Mouse (Mus musculus) right cerebral cortex, postnatal 14 days (tissue): Measurements from ENCODE around the gene Trib2.
A peak's percentile ranks its signal among the peaks of the same experiment; 100 is the strongest.

Experiments
- DNase-seq: peaks from one replicate; pipeline ENCODE4 v3.0.0; 2022

Trib2 gene

DNA sequence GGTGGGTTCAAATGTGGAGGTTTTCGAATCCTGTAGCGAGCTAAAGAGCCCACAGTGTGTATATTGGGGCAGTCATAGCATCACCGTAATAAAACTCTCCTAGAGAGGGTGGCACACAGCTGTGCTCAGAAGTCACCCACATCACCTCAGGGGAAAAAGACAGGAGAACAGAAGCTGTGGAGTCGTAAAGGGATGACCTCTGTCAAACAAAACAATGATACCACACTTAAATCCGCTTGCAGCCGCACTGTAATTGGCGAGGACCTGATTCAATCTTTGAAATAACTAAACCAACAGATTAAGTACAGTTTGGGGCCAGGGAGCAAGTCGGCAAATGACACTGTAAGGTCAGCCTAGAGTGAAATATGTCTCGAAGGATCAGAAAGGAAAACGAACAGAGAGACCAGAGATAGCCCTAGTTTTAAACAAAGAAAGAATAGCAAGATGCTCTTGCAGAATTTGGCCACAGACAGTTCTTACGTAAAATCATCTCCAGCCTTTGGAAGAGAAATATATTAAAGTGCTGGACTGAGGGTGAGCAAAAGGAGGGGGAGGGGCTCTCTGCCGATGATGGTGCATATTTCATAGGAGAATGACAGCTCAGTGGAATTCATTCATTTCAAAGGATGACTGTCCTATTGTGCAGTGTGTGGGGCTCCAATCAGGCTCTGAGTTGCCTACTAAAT, 3.4 kb downstream of the Trib2 start:
- peak; percentile 36 for DNase-seq

DNA sequence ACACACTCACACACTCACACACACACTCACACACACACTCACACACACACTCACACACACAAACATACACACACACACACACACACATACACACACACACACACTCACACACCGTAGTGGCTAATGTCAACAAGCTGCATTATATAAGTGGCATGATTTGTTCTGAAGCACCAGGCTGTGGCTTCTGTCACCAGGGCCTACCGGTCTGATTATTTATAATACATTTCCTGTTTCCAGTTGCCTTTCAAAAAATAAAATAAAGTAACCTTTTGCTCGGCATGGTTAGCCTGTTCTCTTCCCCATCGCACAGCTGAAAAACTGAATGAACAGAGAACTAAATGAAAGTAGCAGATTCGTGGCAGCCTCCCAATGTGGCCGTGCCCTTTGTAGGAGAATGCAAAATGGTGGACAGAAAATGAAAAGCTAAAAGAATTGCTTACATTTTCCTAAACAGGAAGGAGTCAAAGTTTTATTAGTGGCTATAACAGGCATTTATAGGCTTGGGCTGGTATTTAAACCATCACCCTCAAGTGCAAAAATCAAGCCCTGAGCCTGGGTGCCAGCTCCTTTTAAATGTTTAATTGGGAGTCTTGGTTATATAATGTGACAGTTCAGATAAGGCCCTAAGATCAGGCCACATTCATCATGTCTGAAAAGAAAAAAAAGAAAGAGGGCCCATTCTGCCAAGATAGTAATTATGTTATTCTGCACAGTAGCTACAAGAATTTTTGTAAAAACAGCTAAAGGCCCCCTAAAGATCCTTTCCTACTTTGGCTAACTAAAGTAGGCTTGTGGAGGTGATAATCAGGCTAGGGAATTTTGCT, 4.4 kb downstream of the Trib2 start:
- no peak for DNase-seq

DNA sequence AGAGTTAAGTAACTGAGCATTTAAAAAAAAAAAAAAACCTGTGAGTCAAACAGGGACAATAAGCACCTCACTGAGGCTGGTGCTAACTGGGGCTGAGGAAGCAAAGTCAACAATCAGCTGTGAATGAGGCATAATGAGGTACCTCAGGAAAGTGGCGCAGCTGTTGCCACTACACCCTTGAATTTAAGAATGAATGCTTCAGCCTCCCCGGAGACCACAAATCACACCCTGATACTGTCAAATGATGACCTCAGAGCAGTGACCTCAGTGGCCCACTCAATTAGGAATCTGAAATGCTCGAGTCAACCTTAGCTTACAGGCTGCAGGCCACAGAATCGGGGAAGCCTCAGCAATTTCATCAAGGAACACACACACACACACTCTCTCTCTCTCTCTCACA, 5.0 kb downstream of the Trib2 start:
- no peak for DNase-seq

DNA sequence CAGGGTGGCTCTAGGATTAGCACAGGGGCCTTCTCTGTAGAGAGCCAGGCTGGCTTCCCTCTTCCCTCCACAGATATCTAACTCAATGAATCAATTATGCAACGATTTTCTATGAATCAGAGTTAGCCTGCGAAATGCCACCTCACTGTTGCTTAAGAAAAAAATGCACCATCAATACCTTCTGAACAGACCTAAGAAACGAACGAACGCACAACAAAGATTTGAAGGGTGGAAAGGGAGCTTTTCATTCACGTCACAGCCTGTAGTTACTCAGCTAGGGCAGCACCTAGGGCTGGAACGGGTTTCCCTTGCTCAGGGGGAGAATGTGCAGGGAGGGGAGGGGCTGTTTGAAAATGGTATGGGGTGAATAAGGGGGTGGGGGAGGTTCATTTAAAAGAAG, 5.8 kb downstream of the Trib2 start:
- no peak for DNase-seq

DNA sequence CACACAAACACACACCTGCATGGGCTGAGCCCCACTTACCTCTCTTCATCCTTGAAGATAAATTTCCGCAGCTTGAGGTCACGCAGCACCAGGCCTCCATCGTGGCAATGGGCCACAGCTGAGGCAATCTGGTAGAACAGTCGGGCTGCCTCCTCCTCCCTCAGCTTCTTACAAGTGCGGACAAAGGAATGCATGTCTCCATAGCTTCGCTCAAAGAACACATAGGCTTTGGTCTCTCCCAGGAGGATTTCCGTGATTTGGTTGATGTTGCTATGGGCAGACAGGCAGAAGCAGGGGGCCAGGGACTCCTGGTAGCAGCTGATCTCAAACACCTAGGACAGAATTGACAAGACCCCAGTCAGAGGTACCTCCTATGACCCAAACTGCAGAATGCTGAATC, 7.1 kb downstream of the Trib2 start:
- DNase-seq, result no peak

DNA sequence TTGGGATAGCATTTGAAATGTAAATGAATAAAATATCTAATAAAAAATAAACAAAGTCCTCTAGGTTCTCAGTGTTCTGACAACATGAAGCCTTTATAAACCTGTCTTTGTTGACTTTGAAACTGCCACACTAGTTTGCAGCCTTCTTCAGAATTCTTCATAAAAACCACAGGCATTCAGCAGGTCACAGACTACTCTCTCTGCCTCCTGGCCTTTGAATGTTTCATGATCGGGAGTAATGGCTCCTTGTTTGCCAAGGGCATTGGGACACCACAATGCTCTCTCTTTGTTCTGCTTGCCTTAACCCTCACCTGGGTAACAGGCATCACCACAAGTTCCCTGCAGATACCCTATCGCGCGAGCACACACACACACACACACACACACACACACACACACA, 7.5 kb downstream of the Trib2 start:
- no peak for DNase-seq

DNA sequence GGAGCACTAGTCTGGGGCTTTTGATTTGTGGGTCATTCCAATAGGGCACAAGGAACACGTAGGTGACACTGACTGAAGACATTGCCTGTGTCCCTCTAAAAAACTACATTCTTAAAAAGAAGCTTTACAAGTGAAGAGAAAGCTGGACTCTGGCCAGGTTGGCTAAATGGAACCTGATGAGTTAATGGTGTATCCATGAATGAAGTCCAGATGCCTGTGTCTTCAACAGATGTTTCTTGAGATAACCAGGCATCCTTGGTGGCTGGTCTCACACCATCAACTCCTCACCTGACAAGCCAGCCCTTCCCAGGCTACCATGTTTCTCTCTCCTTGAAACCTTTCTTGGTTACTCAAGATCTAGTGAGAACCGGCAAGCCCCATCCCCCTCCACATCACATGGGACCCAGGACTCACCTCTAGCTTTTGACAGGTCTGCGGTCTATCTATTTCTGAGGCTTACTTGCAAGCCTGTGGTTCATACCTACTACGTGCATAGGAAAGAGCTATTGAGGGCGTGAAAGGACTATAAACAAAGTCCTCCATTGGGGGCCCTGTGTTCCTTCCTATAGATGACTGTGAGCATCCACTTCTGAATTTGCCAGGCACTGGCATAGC, 8.4 kb downstream of the Trib2 start:
- no peak for DNase-seq

DNA sequence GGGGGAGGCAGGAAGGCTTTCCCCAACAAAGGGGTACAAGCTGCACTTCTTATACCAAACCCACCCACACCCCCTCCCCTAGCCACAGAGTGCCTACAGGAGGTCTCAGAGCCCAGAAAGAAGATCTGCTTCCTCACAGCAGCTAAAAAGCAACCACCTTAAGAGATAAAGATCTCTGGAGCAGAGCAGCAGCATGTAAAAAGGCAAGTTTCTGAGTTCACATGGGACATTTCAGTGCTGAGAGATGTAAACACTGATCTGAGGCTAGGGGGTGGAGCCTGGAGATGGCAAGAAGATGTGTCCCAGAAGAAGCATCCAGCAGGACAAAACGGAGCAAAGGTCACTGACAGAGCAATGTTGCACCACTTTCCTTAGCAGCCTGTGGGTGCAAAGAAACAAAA, 11.8 kb downstream of the Trib2 start:
- no peak for DNase-seq

DNA sequence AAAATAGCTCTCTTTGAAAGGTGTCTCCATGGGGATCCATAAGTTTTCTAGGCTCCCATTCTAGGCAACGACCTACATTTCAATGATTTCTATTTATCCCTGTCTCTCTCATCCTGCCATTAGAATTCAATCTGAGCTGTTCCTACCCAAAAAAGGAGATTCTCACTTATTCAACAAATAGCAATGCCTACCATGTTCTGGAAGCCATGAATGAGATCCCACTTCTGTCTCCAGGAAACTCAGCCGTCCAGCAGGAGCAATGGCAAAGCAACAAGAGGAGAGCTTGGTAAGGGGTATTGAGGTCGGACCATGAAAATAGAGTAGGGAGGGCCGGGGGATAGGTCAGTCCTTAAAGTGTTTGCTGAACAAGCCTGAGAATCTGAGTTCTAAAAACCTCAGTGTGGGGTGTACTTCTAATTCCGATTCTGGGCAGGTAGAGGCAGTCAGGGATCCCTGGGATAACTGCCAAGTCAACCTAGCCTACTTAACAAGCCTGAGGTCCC, 12.7 kb downstream of the Trib2 start:
- DNase-seq, result no peak

DNA sequence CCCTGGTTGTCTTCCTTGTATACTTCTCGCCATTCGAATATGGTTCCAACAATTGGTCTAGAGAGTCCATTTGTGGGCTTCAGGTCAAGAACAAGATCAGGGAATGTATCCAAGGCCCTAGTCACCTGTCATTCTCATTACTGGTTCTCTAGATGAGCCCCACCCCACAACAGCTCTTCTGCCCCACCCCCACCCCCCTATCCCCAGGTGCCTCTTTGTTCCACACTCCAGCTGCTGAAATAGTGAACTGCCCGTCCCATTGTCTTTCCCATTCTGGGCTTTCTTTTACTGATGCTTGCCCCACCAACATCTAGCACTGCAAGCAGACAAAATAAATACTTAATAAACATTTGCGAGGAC, 15.2 kb downstream of the Trib2 start:
- DNase-seq, result no peak

DNA sequence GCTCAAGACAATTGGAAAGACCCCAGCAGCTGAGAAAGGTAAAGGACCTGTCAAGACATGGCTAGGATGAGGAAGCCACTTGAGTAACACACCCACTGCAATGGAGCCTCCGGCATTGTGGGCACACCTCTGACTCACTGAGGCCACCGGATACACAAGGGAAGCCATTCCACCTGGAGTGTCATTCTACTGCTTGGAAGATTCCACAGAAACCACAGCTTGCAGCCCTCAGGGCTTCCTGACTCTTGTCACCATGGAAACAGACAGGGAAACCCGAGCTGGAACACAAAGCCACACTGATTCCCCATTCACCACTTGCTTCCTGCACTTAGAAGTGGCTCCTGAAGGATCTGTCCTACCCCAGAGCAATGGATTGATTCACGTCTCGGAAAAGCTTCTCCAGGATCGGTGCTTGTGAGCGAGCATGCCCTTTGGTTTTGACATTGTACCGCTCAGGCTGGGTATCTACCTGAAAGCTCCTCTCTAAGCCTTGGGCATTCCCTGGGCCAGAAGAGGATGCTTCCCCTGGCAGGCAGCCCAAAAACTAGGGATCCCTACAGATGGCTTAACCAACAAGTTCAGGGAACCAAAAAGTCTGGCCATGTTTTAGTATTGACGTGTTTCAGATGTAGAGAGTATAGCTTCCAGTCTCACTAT, 15.7 kb downstream of the Trib2 start:
- no peak for DNase-seq

DNA sequence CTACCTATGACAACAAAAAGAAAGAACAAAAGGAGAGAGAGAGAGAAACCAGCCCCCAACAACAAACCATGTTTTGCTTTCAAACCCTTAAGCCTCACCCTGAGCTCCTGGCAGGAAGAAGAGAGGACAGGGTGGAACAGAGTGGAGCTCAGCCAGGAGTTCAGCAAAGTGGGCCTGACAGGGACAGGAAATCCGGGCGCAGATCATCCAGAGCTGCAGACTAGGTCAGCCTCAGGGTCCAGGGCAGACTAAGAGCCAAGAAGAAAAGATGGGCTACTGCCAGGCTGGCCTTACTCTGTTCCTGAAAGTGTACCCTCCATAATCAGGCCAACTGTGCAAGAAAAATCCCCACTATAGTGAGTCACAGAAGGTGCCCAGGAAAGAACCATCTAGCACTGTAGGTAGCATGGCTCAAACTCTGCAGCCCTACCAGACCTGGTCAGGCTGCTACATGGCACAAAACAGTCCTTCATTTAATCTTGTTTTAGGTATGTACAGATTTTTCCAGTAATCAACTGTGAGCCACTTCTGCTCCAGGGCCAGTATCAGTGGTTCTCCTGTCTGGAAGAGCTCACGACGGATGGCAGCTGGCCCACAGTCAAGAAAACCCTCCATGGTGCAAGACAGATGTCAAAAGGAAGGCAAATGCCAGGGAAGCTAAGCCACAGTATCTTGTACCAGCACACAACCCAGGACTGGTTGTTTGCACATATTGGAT, 16.4 kb downstream of the Trib2 start:
- no peak for DNase-seq

DNA sequence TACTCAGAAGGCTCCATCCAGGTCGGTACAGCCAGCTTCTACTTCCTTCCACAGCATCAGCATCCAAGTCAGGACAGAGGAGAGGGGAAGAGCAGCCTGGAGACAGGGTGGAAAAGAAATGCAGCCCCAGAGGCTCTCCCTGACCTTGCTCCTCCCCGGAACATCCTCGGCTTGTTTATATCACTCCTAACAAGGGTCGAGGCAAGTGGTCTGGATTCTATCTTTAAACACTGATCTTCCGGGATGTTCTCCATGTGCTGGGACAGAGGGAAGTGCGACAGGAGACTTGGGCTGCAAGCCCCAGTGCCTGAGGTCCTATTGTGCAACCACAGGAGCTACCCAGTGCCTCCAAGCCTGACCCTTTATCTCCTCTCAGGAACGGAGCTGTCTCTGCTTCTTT, 18.7 kb downstream of the Trib2 start:
- no peak for DNase-seq

DNA sequence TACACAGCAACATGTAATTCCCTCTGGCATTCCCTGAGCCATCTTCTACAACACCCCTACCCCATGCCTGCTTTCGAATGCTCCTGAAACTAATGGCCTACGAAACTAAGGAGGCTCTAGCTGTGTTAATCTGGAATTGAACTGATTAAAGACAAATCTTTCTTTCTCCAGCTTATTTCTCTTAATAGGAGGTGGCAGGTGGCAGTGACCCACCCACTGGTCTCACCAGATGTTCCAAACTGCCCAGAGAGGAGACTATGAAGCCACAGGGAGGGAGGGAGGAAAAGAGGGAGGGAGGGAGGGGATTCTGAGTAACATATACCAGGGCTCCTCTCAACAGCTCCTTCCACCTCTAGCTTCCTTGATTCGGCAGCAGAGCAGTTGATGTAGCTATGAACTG, 20.8 kb downstream of the Trib2 start:
- DNase-seq, result no peak

DNA sequence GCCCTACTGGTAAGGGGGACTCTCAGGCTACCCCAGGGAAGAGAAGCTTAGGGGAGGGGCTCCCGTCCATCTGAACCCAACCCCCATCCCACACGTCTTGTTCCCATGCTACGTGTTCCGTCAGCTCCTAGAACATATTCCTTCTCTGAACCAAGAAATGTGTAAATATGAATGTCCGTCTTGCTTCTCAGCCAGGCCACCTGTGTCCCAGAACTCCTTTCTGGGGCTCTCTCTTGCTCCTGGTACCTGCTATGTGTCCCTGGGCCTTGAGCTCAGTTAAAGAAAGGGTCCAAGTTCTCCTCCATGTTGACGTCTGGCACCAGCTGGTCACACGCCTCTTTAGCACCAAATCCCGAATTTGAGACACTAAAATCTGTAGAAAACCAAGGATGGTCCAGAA, 23.4 kb downstream of the Trib2 start:
- no peak for DNase-seq

DNA sequence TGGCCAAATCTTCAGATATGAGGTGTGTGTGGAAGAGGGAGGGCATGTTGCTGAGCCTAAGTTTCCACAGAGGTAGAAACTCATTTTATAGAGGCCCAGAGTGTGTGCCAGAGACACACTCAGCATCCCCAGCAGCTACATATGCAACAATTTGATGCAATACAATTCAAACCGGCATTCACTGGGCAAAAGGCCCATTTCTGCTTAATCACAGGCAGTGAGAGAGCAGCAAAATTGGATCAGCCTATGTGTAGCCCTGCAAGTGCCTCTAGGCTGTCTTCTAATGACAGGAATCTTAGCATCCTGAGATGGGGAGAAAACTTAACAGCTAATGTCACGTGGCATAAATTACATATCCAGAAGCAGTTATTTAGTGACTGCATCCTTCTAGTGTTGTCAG, 26.5 kb downstream of the Trib2 start:
- DNase-seq, result no peak

DNA sequence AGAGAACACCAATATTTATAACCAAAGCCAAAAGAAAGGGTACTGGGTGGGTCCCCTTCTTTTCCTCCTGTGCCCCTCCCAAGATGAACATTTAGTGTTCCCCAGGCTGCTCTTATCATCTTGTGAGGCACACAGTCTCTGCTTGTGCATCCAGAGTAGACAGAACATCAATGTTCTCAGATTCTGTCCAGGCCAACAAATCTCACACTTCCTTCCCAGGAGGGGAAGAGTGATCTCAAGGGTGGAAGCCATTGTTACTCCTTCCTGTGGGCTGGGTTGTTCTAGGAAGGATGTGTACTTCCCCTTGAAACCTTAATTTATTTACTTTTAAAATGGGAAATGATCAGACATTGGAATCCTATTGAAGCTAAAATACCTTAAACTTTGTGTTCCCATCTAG, 39.7 kb downstream of the Trib2 start:
- DNase-seq, result no peak

DNA sequence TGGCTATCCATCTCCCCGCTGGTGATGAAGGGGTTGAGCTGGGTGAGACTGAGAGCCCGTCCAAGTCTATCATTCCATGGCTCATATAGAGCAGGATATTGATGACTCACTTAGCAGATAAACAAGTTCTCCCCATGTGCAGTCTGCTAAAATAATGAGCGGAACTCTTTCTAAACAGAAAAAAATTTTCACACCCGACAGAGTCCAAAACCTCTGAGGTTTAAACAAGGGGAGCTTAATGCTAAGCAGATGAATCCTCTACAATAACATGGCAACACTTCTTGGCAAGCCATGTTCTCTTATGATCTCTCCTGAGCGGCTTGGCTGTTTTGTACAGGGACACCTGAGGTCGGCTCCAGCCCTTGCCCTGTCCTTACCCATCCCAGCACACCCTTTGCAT, 45.0 kb downstream of the Trib2 start:
- DNase-seq, result no peak

DNA sequence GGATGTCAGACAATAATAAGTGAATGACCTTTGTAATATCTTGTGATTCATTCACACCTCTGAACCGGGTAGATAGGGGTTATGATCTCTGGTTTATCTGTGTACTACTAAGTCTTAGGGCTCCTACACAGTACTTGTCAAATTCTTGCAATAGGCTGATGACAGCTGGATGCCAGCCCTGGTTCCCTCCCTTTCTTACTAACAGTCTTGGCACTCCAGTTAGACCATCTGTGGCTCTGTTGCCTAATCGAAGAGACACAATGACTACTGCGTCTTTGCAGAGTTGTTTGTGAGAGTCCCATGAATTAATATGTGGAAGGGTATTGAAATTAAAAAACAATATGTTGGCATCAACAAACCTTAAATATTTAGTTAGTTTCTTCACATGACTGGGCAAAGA, 48.2 kb downstream of the Trib2 start:
- no peak for DNase-seq

DNA sequence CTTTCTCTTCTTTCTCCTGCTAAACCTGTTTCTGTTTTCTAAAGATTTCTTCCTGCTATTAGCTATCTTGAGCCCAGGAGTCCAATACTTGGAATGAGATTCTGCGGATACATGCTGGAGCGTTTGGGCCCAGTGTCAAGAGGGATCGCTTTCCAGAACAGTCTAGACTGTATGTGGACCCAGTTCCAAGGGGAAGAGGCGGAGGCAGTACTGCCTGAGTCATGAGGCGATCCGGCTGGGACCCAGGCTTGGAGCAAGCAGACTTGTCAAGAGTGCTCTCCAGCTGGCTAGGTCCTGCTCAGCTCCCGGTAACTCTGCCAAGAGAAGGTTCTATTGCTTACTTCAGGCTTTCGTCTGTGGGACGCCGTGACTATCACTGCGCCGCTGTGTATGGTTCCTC, 50.7 kb downstream of the Trib2 start:
- DNase-seq, result peak; percentile 30

DNA sequence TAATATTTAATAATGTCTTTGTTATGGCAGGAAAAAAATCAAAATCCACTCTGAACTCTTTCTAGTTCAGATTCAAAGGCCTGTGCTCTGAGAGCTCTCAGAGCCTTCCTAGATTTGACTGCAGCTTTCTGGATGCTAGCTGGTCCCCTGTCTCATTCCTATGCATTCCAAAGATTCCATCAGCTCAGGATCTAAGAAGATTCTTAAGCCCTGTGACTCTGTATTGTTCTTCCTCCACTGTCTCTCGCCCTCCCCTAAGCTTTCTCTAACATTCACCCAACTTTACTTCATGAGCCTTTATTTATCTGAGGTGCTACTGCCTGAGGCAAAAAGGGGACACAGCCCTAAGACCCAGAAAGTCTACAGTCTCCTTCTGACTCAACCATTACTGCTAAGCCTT, 51.5 kb downstream of the Trib2 start:
- DNase-seq, result no peak

DNA sequence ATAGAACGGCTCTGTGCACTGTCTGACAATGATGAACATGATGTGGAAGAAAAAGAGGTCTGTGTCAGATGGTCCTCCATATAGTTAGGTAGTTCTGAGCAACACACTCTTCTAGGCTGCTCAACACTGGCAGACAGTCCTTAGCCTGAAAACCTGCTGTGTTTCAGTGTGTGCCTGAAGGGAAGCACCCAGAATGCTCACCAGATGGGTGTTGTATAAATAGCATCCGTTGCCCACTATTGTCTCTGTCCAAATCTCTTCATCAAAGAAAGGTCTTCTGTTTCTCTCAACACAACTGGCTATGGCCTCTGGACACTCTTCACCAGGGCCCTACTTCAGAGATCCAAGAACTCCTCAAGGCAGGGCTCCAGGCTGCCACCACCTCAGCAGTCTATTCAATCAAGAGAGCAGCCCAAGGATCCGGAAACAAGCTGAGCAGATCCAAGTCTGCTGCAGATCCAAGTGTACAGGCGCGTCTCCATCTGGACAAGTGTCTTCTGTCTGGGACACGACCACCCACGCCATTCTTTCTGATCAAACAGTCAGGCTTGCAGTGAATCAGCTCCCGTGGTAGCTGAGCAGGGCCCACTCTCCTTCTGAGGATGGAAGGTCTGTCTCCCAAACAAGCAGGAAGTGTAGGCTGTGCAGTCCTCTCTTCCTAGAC, 55.1 kb downstream of the Trib2 start:
- DNase-seq, result peak; percentile 60
